Mouse (Mus musculus) T-helper 1 cell (primary cell): ENCODE data around the gene E130116L18Rik.
"Not testable (repeated sequence)": the region's sequence is repeated elsewhere in the genome, so short reads cannot be mapped to it uniquely, and the experiment has no call there.

Source experiments
- in situ Hi-C: fragments of 300-600 bp; cut with MboI, MseI; formaldehyde crosslinking; loops from one replicate; pipeline ENCODE4 v1.15.1; 2025; ENCODE audit warnings: high pct_unique_total_duplicates

Gene E130116L18Rik

DNA sequence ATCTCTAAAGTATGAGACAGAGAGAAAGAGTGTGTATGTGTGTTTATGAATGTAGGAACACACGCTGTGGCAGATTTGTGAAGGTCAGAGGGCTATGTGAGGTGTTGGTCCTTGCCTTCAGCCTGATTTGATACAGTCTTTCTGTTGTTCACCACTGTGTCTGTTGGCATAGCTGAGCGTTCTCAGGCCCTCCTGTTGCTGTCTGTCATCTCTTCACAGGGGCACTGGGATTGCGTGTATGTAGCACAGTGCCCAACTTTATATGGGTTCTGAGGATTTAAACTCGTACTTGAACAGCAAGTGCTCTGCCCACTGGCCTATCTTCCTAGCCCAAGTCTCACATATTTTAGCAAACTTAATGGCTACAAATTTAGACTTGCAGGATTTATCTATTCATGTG, 39.4 kb downstream of the E130116L18Rik start:
- in situ Hi-C loops: no loop called here

DNA sequence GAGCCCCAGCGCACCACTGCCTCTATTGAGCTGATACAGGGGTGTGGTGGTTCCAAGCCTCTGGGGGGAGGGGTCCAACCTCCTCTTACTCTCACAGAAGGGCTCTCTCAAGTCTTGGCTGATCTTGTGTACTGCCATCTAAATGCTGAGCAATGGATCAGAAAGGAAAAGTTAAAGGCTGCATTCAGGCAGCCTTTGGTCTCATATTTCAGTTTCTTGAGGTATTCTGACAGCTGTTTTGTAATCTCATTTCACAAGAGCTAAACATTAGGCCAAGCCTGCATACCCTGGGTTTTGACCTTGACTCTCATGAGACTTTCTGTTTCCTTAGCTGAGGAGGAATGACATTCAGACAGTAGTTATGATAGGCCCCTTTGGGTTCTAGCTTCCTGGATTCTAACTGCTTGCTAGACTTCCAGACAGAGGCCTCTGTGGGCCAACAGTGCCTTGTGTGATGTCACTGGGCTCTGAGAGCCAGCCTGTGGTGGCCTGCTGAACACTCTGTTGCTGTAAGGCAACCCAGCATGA, 41.9 kb downstream of the E130116L18Rik start, which contains the start of gene Galntl5:
TSS of gene Galntl5 (plus strand) at position 457 of the 528 bp plus-strand sequence.
- in situ Hi-C loops: no loop called here

DNA sequence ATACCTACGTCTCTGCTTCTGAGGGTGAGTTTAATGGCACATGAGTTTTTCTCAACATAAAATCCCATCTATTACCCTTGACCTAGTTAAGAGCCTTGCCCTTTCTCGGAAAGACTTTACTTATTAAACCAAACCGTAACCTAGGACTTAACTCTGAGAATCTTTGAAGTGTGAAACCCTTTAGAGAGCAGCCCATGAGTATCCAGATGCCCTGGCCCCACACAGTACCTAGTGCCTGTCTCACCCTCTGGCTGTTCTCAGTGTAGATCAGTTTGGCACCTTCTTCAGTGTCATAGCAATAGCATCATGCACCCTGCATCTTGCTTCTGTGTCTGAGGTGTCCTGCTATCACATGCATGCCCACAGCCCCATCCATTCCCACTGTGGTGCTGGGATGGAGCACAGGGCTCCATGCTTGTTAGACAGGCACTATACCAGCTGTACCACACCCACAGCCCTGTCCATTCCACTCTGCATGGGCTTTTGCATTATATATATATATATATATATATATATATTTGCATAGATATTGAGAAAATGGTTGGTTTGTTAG, 42.9 kb downstream of the E130116L18Rik start:
- in situ Hi-C loops: no loop called here

DNA sequence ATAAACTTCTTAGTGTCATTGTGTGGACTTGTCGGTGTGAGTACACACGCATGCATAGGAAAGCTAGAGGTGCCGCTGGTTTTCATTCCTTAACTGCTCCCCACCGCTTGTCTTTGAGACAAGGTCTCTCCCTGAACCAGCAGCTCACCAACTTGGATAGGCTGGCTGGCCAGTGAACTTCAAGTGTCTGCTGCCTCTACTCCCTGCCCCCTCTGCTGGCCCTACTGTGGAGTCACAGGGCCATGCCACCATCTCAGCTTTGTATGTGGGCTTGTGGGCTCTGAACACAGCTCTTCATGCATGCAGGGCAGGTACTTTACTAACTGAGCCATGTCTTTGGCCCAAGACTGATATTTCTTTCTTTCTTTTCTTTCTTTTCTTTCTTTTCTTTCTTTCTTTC, 43.7 kb downstream of the E130116L18Rik start:
- in situ Hi-C loops: no loop called here

GRCm38 (mm10) chr5:25178543-25178942, 44.4 kb downstream of the E130116L18Rik start:
- in situ Hi-C loops: not testable (repeated sequence)

- in situ Hi-C loops: not testable (repeated sequence)
These were observed 45.0 kb downstream of the E130116L18Rik start for GRCm38 (mm10) chr5:25177937-25178336.
